Mouse (Mus musculus): ENCODE results near the gene Gripap1.
"Not testable (repeated sequence)": the region's sequence is repeated elsewhere in the genome, so short reads cannot be mapped to it uniquely, and the experiment has no call there.

Gene Gripap1

GRCm38 (mm10) chrX:7789542-7790136 is at the start of gene Gripap1:
Gene Gripap1 (plus strand): TSS chrX:7789765.
- peak; percentile 90 for DNase-seq (ENCODE audit: extremely low spot score, low read depth, low spot score)

- no peak for DNase-seq (ENCODE audit: extremely low spot score, low read depth, low spot score)
Observed at GRCm38 (mm10) chrX:7740082-7740819, 49.3 kb upstream of the Gripap1 start.

GRCm38 (mm10) chrX:7741103-7741502 is 48.5 kb upstream of the Gripap1 start:
- no peak for DNase-seq (ENCODE audit: extremely low spot score, low read depth, low spot score)

- DNase-seq (ENCODE audit: extremely low spot score, low read depth, low spot score) = no peak
Observed at GRCm38 (mm10) chrX:7743470-7743869, 46.1 kb upstream of the Gripap1 start.

GRCm38 (mm10) chrX:7744940-7745339 is 44.6 kb upstream of the Gripap1 start:
- no peak for DNase-seq (ENCODE audit: extremely low spot score, low read depth, low spot score)

GRCm38 (mm10) chrX:7745429-7745828 is 44.1 kb upstream of the Gripap1 start:
- DNase-seq (ENCODE audit: extremely low spot score, low read depth, low spot score) = no peak

- DNase-seq (ENCODE audit: extremely low spot score, low read depth, low spot score) = no peak
Observed at GRCm38 (mm10) chrX:7750432-7751116, 39.0 kb upstream of the Gripap1 start, which contains the start of gene Ccdc120. Gene Ccdc120 (minus strand): TSS chrX:7750905.

- not testable (repeated sequence) for DNase-seq (ENCODE audit: extremely low spot score, low read depth, low spot score)
Observed at GRCm38 (mm10) chrX:7753627-7754026, 35.9 kb upstream of the Gripap1 start.

- peak; percentile 58 for DNase-seq (ENCODE audit: extremely low spot score, low read depth, low spot score)
Observed at GRCm38 (mm10) chrX:7762137-7762920, 27.2 kb upstream of the Gripap1 start, which contains the start of gene Tfe3. Gene Tfe3 (plus strand): TSS chrX:7762560.

- DNase-seq (ENCODE audit: extremely low spot score, low read depth, low spot score) = no peak
Observed at GRCm38 (mm10) chrX:7762921-7763197, 26.7 kb upstream of the Gripap1 start.

- DNase-seq (ENCODE audit: extremely low spot score, low read depth, low spot score) = no peak
Observed at GRCm38 (mm10) chrX:7763631-7764393, 25.8 kb upstream of the Gripap1 start.

- no peak for DNase-seq (ENCODE audit: extremely low spot score, low read depth, low spot score)
Observed at GRCm38 (mm10) chrX:7764657-7765280, 24.8 kb upstream of the Gripap1 start.

GRCm38 (mm10) chrX:7765281-7765670 is 24.3 kb upstream of the Gripap1 start:
- no peak for DNase-seq (ENCODE audit: extremely low spot score, low read depth, low spot score)

GRCm38 (mm10) chrX:7765764-7766163 is 23.8 kb upstream of the Gripap1 start:
- no peak for DNase-seq (ENCODE audit: extremely low spot score, low read depth, low spot score)

GRCm38 (mm10) chrX:7769302-7770017 is 20.1 kb upstream of the Gripap1 start:
- DNase-seq (ENCODE audit: extremely low spot score, low read depth, low spot score) = no peak

GRCm38 (mm10) chrX:7772766-7773165 is 16.8 kb upstream of the Gripap1 start:
- no peak for DNase-seq (ENCODE audit: extremely low spot score, low read depth, low spot score)

- DNase-seq (ENCODE audit: extremely low spot score, low read depth, low spot score) = no peak
Observed at GRCm38 (mm10) chrX:7775501-7776205, 13.9 kb upstream of the Gripap1 start.

GRCm38 (mm10) chrX:7776329-7777082 is 13.1 kb upstream of the Gripap1 start:
- DNase-seq (ENCODE audit: extremely low spot score, low read depth, low spot score) = peak; percentile 16
